Mouse (Mus musculus): ENCODE measurements around the gene Zfp61. TPM values are rescaled to one million over a fixed set of nuclear protein-coding genes. Genes with fewer than 3 reads are reported as not detected.
A peak's percentile ranks its signal among the peaks of the same experiment; 100 is the strongest.

Zfp61 gene
- 10 to 100 TPM in 18 of 26 experiments, 1 to 10 TPM in 8; 2.3 to 38.1 (median 15.0) TPM for total RNA-seq (2018; cell fraction: chromatin; rRNA removed)
- 1 to 10 TPM in 25 of 26 experiments, under 1 TPM in 1; 0.72 to 7.8 (median 4.6) TPM for total RNA-seq (2018; cell fraction: cytosol; rRNA removed)
- total RNA-seq (2018; cell fraction: nucleus; rRNA removed), result 10 to 100 TPM in 11 of 26 experiments, 1 to 10 TPM in 15; 1.0 to 29.1 (median 6.0) TPM
- 5.6 to 8.2 TPM (median 7.2 TPM) in 3 replicates for polyA plus RNA-seq (2018)

GRCm38 (mm10) chr7:24300771-24301282, at the start of gene Zfp61:
Zfp61 (minus strand) TSS chr7:24301232.
- H3K36me3 ChIP-seq (ENCODE audit: inconsistent target), result peaks cover 5% of the 10 kb centered on the region; the same call in 1 of the 2 replicates
- WGBS (ENCODE audit: missing documents), result 5% methylated on average over 13 of the region's 13 CpGs
- no peaks in the 10 kb centered on the region for H3K79me2 ChIP-seq (ENCODE audit: inconsistent target)
- peak within 1 kb of the TSS; percentile 84; the same call in 1 of the 2 replicates for H3K4me3 ChIP-seq (ENCODE audit: inconsistent target)
- H3K27ac ChIP-seq, result no peak within 1 kb of the TSS

DNA sequence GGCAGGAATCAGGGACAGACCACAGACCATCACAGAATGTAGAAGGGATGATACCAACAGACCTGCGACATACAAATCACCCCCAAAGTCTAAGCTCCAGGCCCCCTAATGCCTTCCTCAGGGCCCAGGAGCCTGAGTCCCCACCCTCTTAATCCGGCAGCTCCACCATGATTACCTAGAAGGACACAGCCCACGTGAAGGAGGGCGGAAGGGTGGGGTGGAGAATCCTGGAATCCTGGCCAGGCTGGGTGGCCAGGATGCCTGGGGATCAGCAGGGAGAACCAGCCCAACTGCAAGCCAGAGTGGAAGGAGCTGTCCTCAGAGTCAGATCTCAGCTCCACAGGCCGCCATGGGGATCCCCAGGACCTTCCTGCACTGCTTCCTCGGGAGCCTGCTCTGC, 47.9 kb upstream of the Zfp61 start, which contains the start of gene Lypd5:
TSS of gene Lypd5 (plus strand) at position 301 of the 400 bp plus-strand sequence.
- 52% methylated on average over 5 of the region's 6 CpGs for WGBS (ENCODE audit: missing documents)
- Histone ChIP-seq H3K79me2 (ENCODE audit: inconsistent target) (no peaks in the 10 kb centered on the region), H3K36me3 (ENCODE audit: inconsistent target) (no peaks in the 10 kb centered on the region), H3K27ac (no peak within 1 kb of the TSS), H3K4me3 (ENCODE audit: inconsistent target) (no peak within 1 kb of the TSS)

DNA sequence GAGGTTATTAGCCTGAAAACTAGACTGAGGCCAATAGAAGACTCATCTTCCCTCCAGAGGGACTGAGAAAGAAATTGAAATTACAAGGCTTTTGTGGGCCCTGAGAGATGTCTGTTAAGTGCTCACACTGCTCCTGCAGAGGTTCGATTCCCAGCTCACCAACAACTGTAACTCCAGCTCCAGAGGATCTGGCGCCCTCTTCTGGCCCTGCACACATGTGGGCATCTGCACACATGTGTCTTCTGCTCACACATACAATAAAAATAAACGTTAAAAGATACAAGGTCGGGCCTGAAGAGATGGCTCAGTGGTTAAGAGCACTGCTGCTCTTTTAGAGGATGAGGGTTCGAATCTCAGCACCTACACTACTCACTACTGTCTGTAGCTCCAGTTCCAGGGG, 45.4 kb upstream of the Zfp61 start:
- Histone ChIP-seq H3K27ac (no peak overlapping the region), H3K36me3 (ENCODE audit: inconsistent target) (no peaks in the 10 kb centered on the region), H3K79me2 (ENCODE audit: inconsistent target) (no peaks in the 10 kb centered on the region), H3K4me3 (ENCODE audit: inconsistent target) (no peak overlapping the region)
- 79% methylated on average over 5 of the region's 5 CpGs for WGBS (ENCODE audit: missing documents)

DNA sequence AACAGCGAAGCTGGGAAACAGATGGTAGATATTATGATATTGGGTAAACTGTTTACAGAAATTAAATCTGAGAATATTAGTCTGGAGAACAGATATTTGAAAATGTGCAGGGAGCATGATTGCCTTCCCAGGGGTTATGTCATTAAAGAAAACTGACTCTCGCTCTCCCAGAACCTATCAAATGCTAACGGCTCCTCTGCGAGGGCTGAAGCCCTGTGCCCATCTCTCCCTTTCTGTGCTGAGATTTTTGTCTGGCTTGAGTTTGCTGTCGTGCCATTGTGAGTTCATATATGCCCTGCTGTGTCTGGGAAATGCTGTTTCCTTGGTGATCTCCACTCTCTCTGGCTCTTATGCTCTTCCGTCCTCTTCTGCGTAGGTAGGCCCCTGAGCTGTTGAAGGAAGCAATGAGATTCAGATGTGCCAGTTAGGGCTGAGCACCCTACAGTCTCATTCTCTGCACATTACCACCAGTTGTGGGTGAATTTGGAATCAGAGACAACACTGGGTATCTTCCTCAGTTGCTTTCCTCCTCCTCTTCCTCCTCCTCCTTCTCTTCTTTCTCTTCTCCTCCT, 42.8 kb upstream of the Zfp61 start:
- H3K79me2 ChIP-seq (ENCODE audit: inconsistent target), result no peaks in the 10 kb centered on the region
- WGBS (ENCODE audit: missing documents), result 83% methylated on average over 7 of the region's 7 CpGs
- H3K36me3 ChIP-seq (ENCODE audit: inconsistent target), result no peaks in the 10 kb centered on the region
- no peak overlapping the region for H3K4me3 ChIP-seq (ENCODE audit: inconsistent target)
- H3K27ac ChIP-seq, result no peak overlapping the region

- no peak overlapping the region for H3K27ac ChIP-seq
- no peak overlapping the region for H3K4me3 ChIP-seq (ENCODE audit: inconsistent target)
- no peaks in the 10 kb centered on the region for H3K79me2 ChIP-seq (ENCODE audit: inconsistent target)
- H3K36me3 ChIP-seq (ENCODE audit: inconsistent target), result no peaks in the 10 kb centered on the region
- 50% methylated on average over 2 of the region's 2 CpGs for WGBS (ENCODE audit: missing documents)
Observed at GRCm38 (mm10) chr7:24338241-24338640, 37.2 kb upstream of the Zfp61 start.

DNA sequence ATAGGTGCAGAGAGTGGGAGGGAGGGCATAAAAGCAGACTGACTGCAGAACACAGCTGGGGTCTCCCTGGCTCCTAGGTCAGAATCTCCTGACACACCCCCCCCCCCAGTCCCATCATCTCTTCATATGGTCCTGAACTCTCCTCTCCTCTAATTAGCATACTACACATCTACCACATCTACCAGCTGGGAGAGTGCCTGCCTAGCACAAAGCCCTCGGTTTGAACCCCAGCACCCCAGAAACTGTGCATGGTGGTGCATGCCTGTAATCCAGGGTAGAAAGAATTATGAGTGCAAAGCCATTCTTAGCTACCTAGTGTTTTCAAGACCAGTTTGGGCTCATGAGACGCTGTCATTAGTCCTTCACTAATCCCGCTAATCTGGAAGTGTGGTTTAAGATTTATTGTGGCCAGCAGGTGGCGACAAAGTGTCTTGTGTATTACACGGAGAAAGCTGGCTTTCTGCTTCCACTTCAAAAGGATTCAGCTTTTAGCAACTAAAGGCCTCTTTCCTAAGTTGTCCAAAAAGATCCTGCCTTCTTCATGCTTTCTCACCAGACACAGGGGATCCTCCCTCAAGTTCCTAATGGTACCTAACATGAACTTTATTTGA, 34.8 kb upstream of the Zfp61 start:
- Histone ChIP-seq H3K27ac (no peak overlapping the region), H3K4me3 (ENCODE audit: inconsistent target) (no peak overlapping the region), H3K36me3 (ENCODE audit: inconsistent target) (no peaks in the 10 kb centered on the region), H3K79me2 (ENCODE audit: inconsistent target) (no peaks in the 10 kb centered on the region)
- 9% methylated on average over 5 of the region's 5 CpGs for WGBS (ENCODE audit: missing documents)

DNA sequence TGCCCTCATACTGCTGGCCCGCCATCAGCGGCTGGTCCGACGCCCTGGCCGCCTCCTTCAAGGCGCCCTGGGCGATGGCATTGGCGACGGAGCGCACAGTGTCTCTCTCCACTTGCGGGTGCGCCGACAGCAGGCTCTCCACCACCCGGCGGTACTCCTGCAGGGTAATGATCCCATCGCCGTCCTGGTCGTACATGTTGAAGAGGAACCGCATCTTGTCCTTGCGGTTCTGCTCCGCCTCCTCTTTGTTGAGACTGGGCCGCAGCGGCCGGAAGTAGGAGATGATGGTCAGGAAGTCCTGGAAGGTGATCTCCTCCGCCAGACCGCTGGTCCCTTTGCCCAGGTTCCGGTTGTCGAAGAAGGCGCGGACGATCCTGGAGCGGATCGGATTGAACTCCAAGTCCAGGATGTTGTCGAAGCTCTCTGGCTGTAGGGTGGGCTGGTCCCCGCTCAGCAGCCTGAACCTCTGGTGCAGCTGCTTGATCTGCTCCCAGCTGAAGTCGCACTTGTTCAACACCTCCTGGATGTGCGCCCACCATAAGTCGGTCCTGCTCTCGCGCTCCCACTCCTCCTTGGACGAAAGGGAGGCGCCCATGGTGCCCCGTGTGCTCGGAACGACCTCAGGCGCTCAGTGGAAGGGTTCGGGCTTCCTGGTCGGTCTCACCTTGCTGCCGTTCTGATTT, 32.4 kb upstream of the Zfp61 start, which contains the start of gene Tescl:
TSS of gene Tescl (minus strand) at position 633 of the 683 bp plus-strand sequence.
- no peak within 1 kb of the TSS for H3K4me3 ChIP-seq (ENCODE audit: inconsistent target)

DNA sequence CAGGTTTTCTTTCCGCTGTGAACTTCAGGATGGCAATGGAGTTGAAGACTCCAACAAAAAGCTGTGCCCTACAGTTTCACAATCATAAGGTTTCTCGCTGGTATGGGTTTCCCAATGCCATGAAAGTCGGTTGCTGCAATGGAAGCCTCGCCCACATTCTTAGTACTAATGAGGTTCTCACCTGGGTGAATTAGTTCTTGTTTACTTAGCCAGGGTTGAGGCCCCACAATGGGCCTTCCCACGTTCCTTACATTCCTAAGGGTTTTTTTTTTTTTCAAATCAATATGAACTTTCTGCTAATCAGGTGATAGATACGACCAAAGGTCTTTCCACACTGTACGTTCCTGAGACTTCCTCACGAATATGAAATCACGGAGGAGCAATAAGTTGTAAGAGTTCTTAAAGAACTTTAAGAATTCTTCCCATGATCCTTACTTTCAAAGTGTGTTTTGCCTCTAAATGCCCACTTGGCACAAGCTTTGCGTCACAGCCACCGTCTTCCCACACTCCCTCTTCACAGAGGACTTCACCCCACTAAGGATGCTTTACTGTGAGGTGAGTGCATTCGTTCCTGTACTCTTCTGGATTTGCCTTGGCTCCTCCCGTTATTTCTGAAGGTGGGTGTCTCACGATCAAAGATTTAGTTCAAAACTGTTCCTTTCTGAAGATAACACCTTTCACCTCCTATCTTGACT, 26.4 kb upstream of the Zfp61 start:
- no peaks in the 10 kb centered on the region for H3K79me2 ChIP-seq (ENCODE audit: inconsistent target)
- H3K36me3 ChIP-seq (ENCODE audit: inconsistent target), result no peaks in the 10 kb centered on the region
- H3K27ac ChIP-seq, result no peak overlapping the region
- 84% methylated on average over 14 of the region's 14 CpGs for WGBS (ENCODE audit: missing documents)
- no peak overlapping the region for H3K4me3 ChIP-seq (ENCODE audit: inconsistent target)

More for the DNA sequence above, 32.4 kb upstream of the Zfp61 start, which contains the start of gene Tescl:
- no peaks in the 10 kb centered on the region for H3K79me2 ChIP-seq (ENCODE audit: inconsistent target)
- WGBS (ENCODE audit: missing documents), result 37% methylated on average over 49 of the region's 49 CpGs
- H3K27ac ChIP-seq, result no peak within 1 kb of the TSS
- H3K36me3 ChIP-seq (ENCODE audit: inconsistent target), result no peaks in the 10 kb centered on the region

DNA sequence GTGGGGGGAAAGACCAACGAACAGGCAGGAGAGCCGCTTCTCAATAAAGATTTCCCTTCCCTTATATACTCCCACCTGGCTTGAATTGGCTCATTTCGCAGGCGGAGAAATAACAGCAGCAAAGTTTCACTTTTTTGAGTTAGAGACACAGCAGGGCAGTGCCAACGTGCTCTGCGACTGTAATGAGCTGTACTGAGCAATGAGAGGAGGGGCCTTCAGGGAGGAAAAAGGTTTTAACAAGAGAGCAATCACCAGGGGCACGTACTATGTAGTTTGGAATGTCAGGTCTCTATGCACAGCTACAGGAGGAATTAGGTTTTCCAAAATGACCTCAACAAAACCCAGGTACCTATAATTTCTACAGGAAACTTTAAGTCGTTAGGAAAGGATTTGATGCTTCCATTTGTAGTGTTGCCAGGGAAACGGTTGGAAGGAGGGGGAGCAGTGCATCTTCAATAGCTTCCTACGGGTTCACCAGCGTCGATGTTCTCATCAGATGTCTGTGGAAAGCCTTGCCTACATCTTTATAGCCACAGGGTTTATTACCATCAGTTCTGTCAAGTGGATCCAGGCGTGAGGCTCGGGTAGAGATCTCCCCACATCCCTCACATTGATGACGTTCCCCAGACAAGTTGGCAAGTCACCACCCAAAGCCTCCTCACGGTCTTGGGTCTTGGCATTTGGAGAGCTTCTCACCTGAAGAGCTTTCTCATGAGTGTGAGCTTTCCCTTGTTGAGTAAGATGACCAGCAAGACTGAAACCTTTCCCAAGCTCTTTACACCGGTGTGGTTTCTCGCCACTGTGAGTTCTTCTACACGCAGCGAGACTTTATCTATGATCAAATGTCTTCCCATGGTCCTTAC, 25.5 kb upstream of the Zfp61 start:
- 57% methylated on average over 20 of the region's 20 CpGs for WGBS (ENCODE audit: missing documents)
- Histone ChIP-seq H3K4me3 (ENCODE audit: inconsistent target) (no peak overlapping the region), H3K79me2 (ENCODE audit: inconsistent target) (no peaks in the 10 kb centered on the region), H3K36me3 (ENCODE audit: inconsistent target) (no peaks in the 10 kb centered on the region), H3K27ac (no peak overlapping the region)

GRCm38 (mm10) chr7:24325675-24326128, 24.7 kb upstream of the Zfp61 start:
- no peak overlapping the region for H3K4me3 ChIP-seq (ENCODE audit: inconsistent target)
- H3K79me2 ChIP-seq (ENCODE audit: inconsistent target), result no peaks in the 10 kb centered on the region
- no peaks in the 10 kb centered on the region for H3K36me3 ChIP-seq (ENCODE audit: inconsistent target)
- WGBS (ENCODE audit: missing documents), result 22% methylated on average over 13 of the region's 13 CpGs
- H3K27ac ChIP-seq, result no peak overlapping the region

DNA sequence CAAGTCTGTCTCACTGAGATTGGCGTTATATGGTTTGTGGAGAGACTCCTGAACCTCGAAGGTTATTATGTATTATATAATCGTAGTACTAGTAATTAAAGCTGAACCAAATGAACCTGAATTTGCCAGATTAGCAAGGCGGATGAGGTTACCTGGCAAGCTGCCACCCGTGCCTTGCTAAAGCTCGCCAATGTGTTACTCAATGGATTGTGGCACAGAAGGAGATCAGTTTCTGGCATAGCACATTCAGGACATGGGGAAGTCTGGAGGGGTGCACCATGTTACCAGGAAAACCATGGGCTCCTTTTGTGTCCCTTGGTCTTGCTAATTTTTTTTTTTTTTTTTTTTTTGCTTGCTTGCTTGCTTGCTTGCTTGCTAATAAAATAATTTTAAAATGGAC, 24.2 kb upstream of the Zfp61 start:
- WGBS (ENCODE audit: missing documents), result 92% methylated on average over 6 of the region's 6 CpGs

DNA sequence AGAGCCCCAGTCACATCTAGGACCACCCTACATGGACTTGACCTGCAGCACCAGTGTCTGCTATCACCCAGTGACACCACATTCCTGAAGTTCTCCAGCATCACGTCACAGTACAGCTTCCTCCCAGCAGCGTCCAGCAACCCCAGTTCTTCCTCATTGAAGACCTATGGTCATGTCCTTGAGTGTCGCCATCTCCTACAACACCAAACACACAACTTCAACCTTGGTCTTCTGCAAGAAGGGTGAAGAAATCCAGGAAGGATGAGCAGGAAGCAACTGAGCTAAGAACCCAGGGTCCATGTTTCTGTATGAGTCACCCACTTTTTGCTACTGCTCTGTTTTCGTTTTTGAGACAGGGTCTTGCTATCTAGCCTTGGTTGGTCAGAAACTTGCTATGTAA, 21.6 kb upstream of the Zfp61 start:
- 79% methylated on average over 4 of the region's 4 CpGs for WGBS (ENCODE audit: missing documents)
- Histone ChIP-seq H3K4me3 (ENCODE audit: inconsistent target) (no peak overlapping the region), H3K27ac (no peak overlapping the region), H3K36me3 (ENCODE audit: inconsistent target) (no peaks in the 10 kb centered on the region), H3K79me2 (ENCODE audit: inconsistent target) (no peaks in the 10 kb centered on the region)

More for the DNA sequence above, 24.2 kb upstream of the Zfp61 start:
- Histone ChIP-seq H3K36me3 (ENCODE audit: inconsistent target) (no peaks in the 10 kb centered on the region), H3K27ac (no peak overlapping the region), H3K79me2 (ENCODE audit: inconsistent target) (no peaks in the 10 kb centered on the region), H3K4me3 (ENCODE audit: inconsistent target) (no peak overlapping the region)

- no peak overlapping the region for H3K27ac ChIP-seq
- 10% methylated on average over 4 of the region's 6 CpGs for WGBS (ENCODE audit: missing documents)
- H3K4me3 ChIP-seq (ENCODE audit: inconsistent target), result no peak overlapping the region
- H3K79me2 ChIP-seq (ENCODE audit: inconsistent target), result no peaks in the 10 kb centered on the region
- H3K36me3 ChIP-seq (ENCODE audit: inconsistent target), result no peaks in the 10 kb centered on the region
Observed at GRCm38 (mm10) chr7:24318942-24319341, 17.9 kb upstream of the Zfp61 start.
